Mouse (Mus musculus) cerebellum, adult 18-20 months (tissue): ENCODE measurements at regions not wholly inside any gene's neighbourhood (a gene's known extent, or its start where the extent isn't known, plus 50 kb on each side); places are given as distances from the start of the nearest gene placed in this dataset.

ENCODE experiments used
- DNase-seq, 2 experiments: peaks; one replicate each; pipeline ENCODE4 v3.0.0; 2021

DNA sequence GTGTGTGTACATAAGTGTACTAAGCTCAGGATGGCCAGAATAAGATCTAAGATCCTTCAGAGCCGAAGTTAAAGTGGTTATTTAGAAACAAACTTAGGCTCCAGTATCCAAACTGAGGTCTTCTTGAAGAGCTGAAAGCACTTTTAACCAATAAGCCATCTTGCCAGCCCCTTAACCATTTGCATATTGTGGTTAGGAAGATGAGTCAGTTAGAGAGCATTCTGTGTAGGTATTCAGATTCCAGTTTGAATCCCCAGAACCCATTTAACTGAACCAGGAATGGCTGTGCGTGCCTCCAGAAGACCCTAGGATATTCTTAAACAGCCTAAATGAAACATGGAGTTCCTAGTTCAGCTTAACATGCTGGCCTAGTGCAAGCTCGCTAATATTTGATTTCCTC is 471.6 kb downstream of the Ptprc start:
- no peak for DNase-seq

GRCm38 (mm10) chr1:137698876-137699275 is 476.6 kb downstream of the Ptprc start:
- peak in 1 of 2 experiments; percentile 34 for DNase-seq

DNA sequence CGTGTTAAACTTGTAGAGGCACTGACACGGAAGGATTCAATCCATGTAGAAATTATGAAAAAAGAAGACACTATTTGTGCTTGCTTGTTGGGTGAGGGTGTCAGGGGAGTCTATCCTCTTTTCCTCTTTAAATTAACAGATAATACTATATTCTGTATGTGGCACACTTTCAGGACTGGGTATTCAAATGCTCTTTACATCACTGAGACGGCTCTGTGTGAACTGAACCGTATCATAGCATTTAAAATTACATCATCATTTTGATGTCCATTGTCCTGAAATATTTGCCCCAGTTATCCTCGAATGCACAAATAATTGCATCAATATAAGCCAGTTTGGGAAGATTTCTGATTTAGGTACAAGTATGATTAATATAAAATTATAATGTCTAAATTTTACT is 478.2 kb downstream of the Ptprc start:
- DNase-seq, result no peak

DNA sequence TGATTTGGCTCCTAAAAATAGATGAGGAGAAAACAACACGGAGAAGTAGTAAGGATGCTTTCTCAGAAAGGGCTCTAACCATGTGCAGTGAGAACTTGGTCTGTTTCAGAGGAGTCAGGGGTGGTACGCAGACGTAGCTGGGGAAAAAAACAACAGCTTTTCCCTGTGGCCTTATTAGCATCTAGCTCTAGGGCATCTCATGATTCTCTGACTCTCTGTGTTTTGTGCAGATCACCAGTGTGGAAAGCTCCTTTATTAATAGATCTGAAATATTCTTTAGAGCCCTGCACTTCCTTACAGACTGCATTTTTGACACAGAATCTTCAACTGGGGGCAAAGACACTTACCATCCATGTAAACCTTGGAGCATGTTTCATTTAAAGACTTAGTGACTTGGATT is 478.7 kb downstream of the Ptprc start:
- no peak for DNase-seq

GRCm38 (mm10) chr1:137695751-137696150 is 479.8 kb downstream of the Ptprc start:
- no peak for DNase-seq

DNA sequence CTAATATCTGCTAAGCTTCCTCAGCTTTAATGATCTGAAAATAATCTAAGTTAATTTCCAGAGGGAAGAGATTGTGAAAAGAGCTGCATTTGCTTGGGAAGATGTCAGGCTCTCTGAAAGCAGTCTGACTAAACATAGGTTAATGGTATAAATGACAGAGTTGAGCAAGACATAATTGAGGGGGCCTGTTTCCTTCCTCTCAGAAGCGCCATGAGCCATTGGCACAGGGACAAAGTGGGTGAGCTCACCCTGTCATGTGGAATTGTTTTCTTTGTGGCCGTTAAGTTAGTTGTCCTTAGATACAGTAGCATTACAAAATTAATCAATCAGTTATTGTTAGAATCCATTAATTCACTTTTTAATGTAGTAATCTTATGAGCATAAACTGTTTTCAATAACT is 483.0 kb downstream of the Ptprc start:
- no peak for DNase-seq

- peak; percentile 75 to 85 for DNase-seq
Measured at GRCm38 (mm10) chr1:137690860-137691595, 484.5 kb downstream of the Ptprc start.

DNA sequence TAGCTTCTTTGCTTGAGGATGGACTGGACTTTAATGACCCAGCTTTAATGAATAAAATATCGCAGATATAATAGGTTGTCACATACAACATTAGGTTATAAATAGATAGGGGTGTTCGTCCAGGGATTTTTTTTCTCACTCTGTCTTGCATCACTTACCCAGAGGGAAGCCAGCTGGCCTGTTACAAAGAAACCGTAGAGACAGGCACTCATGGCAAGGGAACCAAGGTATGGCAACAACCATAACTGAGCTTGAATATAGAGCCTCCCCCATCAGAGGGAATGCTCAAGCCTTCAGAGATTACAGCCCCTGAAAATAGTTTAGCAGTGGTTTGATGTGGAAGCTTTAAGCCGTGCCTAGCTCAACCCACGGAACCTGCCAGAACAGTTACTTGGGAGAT is 504.9 kb downstream of the Ptprc start:
- no peak for DNase-seq

DNA sequence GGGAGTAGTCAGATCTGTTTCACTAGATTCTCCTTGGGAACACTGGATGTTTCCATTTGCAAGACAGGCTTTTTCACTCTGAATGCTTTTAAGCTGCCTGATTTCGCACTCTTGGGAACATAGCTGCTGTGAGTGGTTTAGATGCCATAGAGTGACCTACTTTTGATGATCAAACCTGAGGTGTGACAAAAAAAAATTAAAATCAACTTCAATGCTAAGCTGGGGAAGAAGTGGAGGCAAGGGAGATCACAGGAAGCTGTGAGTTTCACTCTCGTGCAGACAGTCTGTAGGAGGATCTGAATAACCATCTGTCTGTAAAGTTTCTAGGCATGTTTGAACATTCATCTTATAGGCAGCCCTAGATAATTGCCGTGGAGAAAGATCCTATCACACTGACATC is 505.7 kb downstream of the Ptprc start:
- no peak for DNase-seq

DNA sequence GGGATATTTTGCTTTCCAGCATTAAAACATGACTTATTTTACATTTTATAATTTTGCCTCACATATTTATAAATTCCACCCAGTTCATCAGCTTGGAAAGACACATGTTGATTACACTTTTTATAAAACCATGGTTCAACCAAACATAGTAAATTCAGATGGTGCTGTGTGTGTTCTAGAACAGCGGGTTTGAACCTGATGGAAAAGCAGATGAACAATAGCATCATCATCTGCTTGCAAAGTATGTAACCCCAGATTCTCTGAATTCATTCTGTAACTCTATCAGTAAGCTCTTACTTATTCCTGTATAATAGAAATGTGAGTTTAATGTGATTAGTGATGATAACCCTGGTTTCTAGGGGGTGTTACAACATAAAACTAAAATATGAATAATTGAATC is 517.4 kb downstream of the Ptprc start:
- no peak for DNase-seq

DNA sequence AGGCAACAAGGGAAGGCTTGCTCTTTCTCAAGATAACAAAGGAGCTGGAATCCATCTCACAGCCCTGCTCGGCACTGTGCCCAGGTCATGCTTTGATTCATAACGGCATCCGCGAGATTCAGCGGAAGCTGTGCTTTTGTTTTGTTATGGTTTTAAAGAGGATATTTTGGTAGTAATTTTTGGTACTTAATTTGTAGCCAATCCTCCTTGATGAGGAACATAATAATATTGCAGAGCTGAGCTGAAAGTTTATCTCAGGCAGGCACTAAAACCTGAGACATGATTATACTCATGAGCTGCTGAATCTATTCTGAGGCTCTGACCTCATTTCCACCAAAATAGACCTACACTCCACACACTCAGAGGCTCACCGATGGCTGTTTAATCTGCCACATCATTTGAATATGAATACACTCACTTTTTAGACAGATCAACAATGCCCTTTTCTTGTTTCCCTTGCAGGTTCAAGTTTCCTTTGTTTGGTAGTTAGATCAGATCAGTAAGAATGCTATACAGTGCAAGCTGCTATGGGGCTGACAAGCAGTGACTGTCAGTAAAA is 518.5 kb downstream of the Ptprc start:
- peak; percentile 80 to 86 for DNase-seq

DNA sequence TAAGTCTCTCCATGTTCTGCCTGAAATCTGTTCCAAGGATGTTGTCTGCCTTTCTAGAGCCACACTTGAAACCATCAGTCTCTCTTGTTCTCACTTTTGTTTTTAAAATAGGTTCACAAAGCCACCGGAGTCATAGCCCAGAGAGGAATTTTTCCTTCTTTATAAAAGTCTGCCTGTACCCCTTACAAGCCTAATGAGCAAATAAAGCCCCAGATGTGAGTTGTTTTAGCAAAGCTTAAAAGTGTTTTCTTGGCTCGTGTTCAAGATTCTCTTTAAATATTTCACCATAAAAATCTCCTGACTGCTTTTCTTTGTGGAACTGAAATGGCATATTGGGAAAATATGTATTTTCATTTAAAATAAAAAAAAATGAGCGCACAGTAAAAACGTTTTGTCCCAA is 521.3 kb downstream of the Ptprc start:
- no peak for DNase-seq

- DNase-seq, result no peak
Measured at GRCm38 (mm10) chr1:137653495-137653894, 522.0 kb downstream of the Ptprc start.

- DNase-seq, result no peak
Measured at GRCm38 (mm10) chr1:137650629-137651028, 524.9 kb downstream of the Ptprc start.

- DNase-seq, result no peak
Measured at GRCm38 (mm10) chr1:137650082-137650481, 525.4 kb downstream of the Ptprc start.

GRCm38 (mm10) chr1:137648832-137649231 is 526.7 kb downstream of the Ptprc start:
- DNase-seq, result no peak

- DNase-seq, result no peak
Measured at GRCm38 (mm10) chr1:137644601-137645040, 530.9 kb downstream of the Ptprc start.

DNA sequence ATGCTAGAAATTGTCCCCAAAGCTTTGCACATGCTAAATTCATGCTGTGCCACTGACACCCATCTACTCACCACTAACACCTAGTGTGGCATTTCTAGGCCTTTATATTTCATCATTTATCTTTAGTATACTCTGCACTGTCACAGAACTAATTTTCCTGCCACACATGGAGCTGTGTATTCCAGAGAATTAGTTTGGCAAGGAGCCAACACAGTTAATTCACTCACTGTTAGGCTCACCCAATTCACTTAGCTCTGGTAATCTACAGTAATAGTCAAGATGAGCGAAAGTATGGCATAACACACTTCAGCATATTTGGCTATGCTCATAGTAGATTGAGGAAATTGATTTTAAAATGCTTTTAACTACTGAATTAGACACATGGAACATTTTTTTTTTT is 532.0 kb downstream of the Ptprc start:
- no peak for DNase-seq

GRCm38 (mm10) chr1:137640848-137641247 is 534.7 kb downstream of the Ptprc start:
- no peak for DNase-seq

- no peak for DNase-seq
Measured at GRCm38 (mm10) chr1:137636947-137637346, 538.6 kb downstream of the Ptprc start.

DNA sequence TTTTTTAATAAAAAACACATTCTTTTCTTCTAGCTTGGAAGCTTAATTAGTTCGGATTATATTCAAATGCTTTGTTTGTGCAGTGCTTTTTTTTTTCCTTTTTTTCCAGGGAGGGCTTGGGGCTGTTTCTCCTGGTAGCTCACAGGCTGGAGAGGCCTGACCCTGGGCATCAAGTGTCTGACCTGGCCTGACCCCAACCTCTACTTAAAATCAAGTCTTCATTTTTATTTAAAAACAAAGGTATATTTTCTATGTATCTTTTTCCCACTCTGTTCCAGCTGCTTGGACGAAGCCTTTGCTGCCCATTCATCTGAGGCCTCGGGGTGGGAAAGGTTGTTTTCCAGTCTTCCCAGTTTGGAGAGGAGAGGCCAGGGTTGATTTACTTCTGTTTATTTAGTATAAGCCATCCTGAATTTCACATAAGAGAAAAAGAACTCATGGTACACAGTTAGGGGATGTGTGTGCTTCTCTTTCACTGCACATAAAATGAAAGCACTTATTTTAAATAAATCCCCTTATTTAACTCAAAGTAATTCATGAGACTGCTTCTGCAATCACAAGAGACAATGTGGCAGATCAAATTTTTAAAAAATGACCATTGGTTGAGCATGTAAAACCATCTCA is 539.1 kb downstream of the Ptprc start:
- no peak for DNase-seq

DNA sequence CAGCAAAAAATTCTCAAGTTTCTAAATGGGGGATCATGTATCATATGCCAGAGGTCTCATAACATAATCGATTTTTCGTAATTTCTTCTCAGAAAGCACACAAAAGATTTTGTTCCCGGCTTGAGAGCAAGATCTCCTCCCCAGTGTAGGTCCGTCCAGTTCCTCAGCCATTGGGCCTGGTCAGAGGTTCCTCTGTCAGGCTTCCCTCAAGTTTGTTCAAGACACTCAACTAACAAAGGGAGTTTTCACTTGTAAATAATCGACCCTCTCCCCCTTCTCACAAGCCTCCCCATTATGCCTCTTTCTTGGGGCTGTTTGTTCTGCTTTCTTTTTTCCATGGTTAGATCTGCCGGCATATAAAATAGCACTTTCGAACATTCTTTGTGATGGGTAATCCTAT is 539.7 kb downstream of the Ptprc start:
- DNase-seq, result no peak

DNA sequence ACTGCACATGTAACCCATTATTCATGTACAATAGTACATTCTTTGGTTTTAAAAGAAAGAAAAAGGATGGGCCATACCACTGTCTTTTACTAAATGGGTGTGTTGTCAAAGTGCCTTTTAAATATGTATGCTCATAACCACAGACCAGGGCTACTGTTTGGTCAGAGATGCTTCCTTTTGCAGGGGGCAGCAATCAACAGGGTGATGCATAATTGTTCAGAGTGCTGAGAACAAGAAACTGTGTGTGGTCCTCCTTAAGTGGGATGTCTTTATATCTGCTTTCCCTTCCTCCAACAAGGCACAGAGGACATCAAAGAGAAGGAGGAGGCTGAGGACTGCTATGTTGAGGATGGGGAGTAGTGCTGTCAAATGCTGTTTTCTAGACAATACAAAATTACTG is 544.0 kb downstream of the Ptprc start:
- no peak for DNase-seq

GRCm38 (mm10) chr1:137620672-137621071 is 554.8 kb downstream of the Ptprc start:
- DNase-seq, result no peak
